Mouse (Mus musculus) adipocyte (in vitro differentiated cells): ENCODE results near the gene Srgap1.
"Not testable (repeated sequence)": the region's sequence is repeated elsewhere in the genome, so short reads cannot be mapped to it uniquely, and the experiment has no call there.

Source experiments
- DNase-seq: peaks from one replicate; pipeline ENCODE4 v3.0.0-alpha.2; 2016; ENCODE audit warnings: low spot score

The Srgap1 gene

DNA sequence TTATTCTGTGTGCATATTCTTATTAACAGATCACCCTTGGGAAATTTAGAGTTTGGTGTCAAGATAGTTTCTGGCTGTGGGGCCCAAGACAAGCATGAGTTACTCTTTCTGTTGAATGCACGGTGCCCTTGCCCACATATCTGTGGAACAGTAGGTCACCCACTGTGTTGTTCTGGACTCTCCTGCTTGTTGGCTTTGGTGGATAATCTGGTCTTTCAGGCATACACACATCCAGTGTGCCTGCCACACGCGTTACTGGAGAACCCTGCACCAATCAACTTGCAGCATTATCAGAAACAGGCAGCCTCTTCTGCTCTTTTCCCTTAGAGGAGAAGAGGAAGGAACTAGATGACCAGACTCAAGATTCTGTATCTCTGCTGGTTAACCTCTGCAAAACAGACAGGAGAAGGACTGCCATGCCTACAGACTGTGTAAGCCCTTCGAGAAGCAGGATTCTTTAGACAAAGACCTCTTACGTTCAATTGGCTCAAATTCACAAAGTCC, 217.3 kb downstream of the Srgap1 start:
- no peak for DNase-seq

DNA sequence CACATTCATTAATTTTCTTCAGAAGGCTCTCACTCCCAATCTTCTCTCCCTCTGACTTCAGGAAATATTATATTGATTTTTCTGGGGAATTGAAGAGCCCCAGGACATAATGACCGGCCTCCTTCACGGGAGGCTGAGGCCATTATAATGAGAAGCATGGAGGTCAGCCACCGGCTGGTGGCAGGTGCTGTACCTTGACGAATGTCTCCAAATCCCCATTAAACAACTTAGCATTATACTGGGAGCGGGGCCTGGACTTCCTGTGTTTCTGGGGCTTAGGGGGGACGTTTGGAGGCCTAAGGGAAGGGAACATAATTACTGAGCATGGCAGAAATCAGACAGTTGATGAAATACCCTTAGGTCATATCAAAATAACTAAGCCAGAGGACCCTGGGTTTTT, 218.1 kb downstream of the Srgap1 start:
- no peak for DNase-seq

DNA sequence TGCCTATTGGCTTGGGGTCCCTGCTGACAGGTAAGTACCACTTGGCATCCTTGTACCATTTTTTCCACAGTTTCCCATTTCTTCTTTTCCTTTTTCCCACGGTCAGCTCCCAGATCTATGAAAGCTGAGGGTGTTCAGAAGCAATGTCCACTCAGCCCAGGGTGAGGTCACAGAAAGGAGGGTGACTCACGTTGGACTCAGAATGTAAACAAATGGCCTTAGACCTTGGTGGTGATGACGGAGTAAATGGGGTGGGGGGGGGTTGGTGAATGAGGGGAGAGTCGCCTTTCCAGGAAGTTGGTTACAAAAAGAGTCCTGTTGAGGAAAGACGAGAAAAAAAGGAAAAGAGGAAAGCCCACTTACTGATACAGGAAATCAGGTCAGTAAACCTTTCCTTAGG, 224.4 kb downstream of the Srgap1 start:
- no peak for DNase-seq

DNA sequence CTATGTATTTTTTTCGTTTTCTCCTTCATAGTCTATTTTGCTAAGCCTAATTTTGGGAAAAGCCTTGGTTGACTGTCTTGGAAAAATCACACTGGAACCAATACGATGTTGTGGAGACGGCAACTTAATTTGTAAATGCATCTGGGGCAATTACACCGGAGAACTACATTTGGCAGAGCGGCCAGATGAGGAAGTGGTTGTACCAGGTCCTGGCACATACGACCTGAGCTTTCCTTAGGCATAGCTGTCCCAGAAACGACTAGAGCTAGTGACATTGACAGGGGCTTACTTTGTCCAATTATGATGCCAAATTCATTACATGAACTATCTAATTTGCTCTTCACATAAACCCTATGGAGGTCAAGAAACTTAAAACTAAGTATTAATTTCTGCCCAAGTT, 226.3 kb downstream of the Srgap1 start:
- DNase-seq, result no peak

DNA sequence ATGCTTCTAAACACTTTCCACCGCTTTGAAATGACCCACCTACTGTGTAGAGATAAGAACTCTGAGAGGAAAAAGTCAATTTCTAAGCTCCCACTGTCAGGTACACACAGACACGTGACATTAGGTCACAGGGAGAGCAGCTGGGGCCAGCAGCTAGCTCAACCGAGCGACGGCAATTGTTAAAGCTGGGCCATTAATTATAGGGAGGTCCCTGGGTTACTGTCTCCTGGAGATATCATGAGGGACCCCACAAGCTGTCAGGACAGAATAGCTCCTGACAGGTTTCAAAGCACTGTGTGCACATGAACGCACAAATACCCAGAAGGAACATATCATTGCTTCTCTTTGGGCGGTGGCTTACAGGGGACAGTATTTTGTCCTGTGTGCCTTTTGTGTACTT, 229.1 kb downstream of the Srgap1 start:
- no peak for DNase-seq

DNA sequence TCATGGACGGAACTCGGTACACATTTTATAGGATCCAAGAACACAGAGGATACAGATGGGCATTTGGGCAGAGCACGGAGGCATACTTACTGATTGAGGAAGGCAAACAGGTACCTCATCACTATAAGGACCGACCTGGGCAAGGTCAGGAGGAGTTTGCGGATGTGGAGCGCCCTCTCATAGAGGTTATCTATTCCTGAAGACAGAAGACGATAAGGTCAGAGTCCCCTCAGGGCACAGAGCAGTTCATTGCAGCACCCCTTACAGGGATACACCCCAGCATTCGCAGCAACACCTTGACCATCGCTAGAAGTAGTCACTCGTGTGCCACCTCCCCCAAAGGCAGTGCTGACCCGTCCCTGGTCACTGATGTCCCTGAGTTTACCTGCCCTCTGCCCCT, 239.3 kb downstream of the Srgap1 start:
- DNase-seq, result no peak

DNA sequence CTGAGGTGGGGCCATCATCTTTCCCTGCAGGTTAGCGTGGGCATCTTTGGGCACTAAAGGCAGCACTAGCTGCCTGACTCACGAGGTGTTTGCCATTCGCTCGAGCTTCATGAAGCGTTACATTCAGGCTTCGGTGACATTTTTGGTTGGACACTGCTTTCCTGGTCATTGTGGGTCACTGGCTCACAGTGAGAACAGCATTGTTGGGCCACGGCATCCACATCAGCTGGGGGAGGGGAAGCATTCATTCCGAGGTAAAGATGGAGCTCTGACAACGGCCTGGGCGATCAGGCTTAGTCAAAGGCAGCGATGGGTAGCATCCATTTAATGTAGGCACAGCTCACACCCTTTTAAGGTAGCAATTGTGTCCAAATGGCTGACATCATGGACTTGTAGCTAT, 240.3 kb downstream of the Srgap1 start:
- no peak for DNase-seq

DNA sequence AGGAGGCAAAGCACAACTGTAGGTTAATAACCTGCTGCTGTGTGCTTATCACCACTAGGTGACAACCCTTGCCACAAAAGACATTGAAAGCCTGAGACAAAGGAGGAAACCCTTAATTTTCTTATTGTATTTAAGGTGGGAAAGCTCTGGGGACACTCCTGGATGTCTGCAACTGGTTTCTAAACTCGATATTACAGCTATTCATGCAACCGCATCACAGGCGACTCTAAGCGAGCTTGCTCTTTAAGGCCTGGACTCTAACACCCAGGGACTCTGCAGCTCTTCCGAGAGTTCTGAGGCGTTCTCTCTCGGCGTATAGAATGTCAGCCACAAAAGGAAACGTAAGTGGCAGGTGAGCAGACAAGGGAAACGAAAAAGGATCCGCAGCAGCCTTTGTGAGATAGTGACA, 241.2 kb downstream of the Srgap1 start:
- no peak for DNase-seq

DNA sequence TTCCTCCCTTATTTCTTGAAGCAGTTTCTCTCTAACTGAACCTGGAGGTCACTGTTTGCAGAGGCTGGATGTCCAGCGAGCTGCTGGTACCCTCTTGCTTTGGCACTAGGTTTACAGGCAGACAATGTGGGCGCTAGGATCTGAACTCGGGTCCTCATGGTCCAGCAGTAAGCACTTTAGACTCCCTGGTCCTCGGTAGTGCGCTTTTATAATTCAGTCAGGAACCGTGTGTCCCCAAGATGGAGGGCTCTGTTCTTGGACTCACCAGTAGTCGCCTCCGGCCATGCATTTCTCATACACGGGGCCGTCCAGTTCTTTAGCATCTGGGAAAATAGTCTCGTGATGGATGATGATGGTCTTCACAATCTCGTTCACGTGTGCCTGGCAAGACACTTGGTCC, 242.6 kb downstream of the Srgap1 start:
- DNase-seq, result no peak

DNA sequence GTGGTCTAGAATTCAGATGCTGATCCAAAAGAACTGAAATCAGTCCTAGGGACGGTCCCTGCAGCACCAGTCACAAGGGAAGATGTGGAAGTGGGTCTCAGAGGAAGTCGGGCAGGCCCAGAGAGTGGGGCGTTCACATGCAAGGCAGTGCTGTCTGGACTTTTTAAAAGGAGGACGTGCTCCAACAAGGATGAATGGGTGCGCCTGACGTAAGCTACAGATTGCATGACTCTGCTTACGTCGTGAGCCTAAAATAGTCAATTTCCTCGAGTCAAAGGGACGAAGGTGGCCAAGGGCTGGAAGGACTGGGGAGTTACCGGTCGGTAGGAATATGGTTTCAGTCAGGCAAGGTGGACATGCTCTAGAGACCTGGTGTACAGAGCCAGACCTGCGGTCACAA, 247.1 kb downstream of the Srgap1 start:
- DNase-seq, result no peak

DNA sequence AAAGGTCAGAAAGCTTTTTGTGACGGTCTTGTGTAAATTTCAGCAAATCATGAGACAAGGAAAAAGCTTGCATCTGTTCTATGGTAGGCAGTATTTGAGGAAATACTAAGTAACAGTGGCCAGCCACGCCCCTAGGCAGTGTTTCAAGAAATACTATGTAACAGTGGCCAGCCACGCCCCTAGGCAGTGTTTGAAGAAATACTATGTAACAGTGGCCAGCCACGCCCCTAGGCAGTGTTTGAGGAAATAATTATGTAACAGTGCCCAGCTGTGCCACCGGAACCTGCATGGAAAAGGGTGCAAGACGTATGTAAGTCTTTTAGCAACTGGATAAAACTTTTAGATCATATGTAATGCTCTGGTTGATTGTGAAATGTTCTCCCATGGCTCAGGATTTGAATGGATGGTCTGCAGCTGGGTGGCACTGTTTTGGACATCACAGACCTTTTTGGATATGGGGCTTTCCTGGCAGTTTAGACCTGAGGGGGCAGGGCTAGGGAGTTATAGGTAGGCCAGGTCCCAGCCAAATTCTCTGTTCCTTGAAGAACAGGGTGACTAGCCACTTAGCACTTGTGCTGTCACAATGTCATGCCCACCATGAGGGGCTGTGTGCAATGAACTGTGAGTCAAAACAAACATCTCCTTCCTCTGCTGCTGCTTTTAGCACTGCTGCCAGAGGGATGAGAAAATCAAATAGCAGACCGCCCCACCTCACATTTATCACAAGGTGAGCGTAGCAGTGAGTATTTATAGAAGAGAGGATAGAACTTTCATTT, 250.9 kb downstream of the Srgap1 start:
- peak; percentile 31 for DNase-seq

DNA sequence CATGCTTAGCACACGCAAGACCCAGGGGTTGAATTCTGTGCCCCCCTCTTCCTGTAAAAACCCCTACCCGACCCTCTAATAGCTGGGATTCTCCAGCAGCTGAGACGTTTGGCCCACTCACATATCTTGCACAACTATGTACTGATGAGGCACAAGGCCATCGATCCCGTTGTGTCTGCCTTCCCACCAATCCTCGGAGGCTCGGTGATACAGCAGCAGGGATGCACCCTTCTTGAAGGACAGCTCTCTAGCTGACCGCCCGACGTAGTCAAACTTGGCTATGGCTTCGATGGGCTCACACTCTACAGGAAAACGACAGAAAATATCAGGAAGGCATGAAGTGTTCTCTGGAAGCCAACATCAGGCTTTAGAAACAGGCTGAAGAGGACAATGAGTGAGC, 252.6 kb downstream of the Srgap1 start:
- no peak for DNase-seq

DNA sequence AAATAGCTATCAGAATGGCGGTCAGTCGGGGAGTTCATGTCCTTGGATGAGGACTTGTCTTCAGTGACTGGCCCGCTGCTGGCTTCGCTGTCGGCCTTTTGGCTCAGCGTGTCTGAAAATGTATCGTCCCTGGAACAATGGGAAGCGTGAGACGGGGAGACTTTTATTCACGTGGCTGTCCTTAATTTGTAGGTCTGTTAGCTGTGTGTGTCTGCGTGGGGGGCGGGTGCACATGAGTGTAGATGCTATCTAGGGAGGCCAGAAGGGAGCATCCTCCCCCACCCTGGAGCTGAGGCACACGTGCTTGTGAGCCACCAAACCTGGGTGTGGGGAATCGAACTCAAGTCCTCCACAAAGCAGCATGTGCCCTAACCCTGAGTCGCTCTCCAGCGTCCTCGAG, 254.5 kb downstream of the Srgap1 start:
- no peak for DNase-seq

DNA sequence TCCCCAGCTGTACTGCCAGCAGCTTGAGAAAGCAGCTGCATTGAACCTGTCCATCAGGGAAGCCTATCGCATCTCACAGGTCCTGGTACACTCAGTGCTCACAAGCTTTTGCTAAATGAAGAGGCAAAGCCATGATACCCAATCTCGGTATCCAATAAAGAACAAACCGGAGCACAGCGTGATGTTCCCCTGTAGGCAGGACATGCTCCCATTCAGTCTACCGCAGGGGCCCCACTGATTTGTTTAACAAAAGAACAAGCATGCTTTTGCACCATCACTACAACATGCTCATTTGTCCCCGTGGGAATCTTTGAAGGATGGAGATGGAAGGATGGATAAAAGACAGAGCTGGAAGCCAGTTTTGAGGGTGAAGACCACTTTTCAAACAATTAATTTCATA, 257.0 kb downstream of the Srgap1 start:
- DNase-seq, result no peak

DNA sequence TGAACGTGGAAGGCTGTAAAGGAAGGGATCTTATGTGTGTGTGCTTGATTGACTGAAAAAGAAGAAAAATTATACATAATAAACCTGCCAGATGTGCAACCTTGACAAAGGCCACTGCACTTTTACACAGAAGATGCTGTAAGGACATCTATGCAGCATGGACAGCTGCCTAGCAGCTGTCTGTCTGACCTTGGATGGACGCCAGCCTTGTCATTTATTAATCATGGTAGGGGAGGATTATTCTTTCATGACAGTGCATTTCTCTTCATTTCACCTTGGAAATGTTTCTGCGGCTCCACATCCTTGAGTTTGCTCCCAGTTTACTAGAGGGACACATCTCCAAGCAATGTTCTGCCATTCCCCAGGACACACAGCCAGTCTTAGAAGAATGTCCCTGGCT, 258.6 kb downstream of the Srgap1 start:
- DNase-seq, result no peak

DNA sequence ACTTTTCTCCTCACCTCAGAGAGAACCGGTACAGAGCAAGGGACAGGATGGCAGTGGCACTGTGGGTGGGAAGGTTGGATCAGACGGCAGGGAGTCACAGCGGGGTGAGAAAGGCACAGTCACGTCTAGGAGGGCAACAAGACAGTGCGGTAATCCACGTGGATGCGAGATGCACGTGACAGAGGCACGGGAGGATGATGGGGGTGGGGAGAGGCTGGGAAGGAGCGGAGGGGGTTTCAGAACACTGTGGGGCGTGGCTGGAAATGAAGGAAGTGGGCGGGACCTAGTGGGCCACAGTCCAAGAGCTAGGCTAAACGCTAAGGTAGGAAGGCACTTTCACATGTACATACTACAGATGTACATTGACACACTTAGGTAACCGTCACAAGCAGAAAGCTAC, 266.0 kb downstream of the Srgap1 start:
- no peak for DNase-seq

DNA sequence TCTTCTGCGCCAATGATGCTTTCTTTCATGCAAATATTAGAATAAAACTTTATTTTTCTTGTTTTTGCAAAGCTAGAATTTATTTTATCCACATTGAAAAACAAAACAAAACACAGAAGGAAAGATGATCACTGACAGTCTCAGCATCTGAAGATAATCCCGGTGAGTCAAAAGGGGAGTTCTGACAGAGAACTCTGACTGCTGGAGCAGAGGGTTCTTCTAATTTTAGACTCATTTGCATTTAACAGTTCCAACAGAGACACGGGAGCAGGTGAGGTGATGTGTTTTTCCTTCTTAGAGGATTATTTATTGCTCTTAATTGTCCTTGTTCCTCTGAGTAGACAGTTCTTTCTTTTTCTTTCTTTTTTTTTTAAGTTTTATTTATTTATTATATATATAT, 271.1 kb downstream of the Srgap1 start:
- DNase-seq, result no peak

DNA sequence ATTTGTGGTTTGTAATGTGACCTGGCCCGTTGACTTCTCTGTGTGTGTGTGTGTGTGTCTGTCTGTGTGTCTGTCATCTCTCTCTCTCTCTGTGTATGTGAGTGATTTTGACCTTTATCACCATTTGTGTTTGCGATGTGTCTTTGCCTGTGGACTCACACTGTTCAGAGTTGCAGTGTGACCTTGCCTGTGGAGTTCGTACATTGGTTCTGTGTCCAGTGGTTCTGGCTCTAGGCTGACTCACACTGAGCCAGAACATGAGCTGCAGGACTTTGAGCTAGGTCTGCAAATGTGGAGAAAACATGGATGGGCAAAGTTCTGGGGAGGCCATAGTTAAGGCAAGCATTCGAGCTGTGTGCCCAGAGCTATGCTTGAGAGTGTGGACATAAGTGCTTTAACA, 273.3 kb downstream of the Srgap1 start:
- DNase-seq, result no peak

DNA sequence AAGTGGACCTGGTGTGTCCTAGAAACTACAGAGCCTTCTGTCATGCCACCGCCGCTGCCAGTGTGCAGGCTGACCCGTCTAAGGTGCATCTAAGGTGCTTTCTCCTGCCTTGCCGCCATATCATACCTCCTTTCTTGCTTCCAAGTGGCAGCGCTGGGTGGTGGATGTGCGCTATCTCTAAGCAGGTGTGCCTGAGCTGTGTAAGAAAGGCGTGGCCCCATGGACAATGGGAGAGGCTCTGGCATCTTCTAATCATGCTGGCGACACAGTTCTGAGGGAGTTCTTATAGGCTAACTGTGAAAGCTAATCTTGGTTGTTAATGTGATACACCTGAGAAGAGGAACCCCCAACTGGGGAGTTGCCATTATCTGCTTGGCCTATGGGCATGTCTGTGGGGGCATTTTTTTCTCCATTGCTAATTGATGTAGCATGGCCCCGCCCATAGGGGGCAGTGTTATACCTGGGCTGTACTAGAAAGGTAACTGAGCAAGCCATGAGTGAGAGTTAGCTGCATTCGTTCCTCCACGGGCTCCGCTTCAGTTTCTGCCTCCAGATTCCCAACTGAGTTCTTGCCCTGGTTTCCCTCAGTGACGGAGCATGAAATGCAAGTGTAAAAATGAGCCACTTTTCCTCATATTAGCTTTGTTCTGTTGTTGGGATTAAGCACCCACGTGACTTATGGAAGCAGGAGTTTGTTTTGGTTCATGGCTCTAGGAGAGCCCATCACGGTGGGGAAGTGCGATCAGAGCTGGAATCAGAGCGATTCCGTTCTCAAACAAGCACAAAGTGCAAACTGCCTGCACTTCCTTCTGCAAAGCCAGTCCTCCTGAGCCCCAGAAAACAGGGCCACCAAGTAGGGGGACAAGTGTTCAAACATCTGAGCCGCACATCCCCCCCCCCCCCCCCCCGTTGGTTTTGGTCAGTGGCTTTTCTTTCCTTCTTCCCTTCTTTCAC, 276.2 kb downstream of the Srgap1 start:
- DNase-seq, result no peak

DNA sequence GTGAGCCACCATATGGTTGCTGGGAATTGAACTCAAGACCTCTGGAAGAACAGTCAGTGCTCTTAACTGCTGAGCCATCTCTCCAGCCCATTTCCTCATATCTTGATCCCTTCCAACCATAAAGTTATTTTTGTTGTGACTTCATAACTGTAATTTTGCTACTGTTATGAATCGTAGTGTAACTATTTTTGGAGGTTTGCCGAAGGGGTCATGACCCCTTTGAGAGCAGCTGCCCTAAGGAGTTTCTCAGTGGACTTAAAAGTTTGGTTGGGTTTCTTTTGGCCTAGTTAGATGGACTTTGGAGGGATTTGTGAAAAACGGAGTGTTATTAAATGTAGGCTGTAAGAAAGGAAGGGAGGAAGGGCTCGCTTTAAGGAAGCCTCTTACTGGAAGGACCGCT, 277.4 kb downstream of the Srgap1 start:
- no peak for DNase-seq

DNA sequence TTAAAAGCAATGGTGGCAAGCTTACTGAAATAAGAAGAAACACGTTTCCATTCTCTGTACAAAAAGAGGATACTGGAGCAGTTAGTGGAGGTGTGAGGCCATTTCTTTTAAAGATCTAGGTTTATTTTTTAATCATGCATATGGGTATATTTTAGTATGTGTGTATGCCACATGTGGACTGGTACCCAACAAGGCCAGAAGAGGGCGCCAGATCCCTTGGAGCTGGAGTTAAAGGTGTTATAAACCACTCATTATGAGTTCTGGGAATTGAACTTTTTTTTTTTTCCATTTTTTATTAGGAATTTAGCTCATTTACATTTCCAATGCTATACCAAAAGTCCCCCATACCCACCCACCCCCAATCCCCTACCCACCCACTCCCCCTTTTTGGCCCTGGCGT, 279.8 kb downstream of the Srgap1 start:
- not testable (repeated sequence) for DNase-seq

DNA sequence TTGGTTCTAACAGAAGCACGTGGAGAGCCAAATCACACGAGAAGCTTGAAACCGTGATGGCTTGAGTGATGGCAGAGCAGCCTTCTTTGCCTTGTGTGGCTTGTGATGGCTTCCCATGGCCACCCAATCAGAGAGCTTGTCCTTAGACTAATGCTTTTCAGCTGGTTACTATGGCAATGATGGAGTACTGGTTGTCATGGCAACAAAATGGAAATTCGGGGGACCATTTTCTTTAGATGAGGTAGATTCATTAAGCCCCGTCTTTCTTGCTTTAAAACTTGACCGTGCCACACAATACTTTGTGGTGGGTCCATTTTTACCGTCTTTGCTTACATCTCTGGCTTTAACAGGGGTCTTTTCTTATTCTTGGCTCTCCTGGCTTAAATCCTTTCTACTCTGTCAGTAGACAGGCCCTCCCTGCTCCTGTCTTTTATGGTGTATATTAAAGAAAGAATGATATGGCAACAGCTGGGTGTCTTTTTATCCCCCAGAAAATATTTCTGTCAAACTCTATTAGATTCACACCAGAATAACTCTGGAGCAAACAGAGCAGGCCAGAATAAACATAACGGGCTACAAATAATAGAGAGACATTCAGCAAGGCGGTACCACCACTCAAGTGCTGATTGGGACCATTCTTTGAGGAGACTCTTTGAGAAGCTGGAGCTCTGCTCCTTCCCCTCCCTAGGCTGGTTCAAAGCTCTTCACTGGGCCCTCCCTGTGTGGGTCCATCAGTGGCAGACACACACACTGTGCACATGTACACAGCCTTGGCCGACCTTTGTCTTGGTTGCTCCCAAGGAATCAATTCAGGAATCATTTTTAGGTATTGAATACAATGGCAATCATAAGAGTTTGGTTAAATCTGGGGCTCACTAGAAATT, 281.7 kb downstream of the Srgap1 start:
- no peak for DNase-seq
